Mouse (Mus musculus) mouse embryonic stem cell (cell line): Measurements from ENCODE around the gene Olfr140.

Source experiments
- in situ Hi-C, 2 experiments: fragments of 300-500 bp; cut with MboI; formaldehyde crosslinking; loops; 1 replicate in 1 of 2; 3 replicates in 1 of 2; pipeline ENCODE4 v1.14.3; 2019 to 2020; ENCODE audit warnings: low sequenced_read_pairs in 2 of 2, low pct_unique_long_range_greater_than_20kb in 1 of 2, mixed read lengths in 1 of 2; ENCODE audit not compliant: unreplicated experiment in 1 of 2

The Olfr140 gene

DNA sequence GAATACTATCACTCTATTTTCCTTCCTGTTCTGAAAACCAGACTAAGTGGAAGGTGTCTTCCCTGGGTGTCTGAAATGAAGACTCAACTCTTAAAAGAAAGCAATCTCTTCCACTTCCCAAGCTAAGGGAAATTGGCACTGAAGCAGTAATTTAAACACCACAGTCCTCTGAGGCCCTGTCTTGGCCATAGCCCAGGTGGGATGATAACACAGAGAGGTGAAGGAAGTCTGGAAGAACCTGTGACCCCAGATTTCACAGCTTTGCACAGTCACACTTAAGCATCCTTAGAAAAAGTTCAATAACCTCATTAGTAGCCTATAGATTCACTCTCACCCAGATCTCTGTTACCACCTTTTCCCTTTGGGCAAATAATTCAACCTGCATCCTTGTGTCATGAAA is at the start of gene Olfr140:
TSS of gene Olfr140 (minus strand) at position 101 of the 400 bp plus-strand sequence.
- in situ Hi-C loops = no loop called here

- in situ Hi-C loops = no loop called here
Observed at GRCm38 (mm10) chr2:90070065-90070464, 6.7 kb upstream of the Olfr140 start.

DNA sequence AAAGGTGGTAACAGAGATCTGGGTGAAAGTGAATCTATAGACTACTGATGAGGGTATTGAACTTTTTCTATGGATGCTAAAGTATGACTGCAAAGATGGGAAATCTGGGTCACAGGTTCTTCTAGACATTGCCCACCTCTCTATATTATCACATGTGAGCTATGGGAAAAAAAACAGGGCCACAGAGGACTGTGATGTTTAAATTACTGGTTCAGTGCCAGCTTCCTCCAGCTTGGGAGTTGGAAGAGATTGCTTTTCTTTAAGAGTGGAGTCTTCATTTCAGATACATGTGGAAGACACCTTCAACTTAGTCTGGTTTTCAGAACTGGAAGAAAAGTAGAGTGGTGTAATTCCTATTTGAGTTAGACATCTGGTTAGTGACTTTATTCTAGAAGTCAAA is 28.4 kb downstream of the Olfr140 start, which contains the start of gene Olfr1265:
TSS of gene Olfr1265 (plus strand) at position 301 of the 400 bp plus-strand sequence.
- in situ Hi-C loops = no loop called here

DNA sequence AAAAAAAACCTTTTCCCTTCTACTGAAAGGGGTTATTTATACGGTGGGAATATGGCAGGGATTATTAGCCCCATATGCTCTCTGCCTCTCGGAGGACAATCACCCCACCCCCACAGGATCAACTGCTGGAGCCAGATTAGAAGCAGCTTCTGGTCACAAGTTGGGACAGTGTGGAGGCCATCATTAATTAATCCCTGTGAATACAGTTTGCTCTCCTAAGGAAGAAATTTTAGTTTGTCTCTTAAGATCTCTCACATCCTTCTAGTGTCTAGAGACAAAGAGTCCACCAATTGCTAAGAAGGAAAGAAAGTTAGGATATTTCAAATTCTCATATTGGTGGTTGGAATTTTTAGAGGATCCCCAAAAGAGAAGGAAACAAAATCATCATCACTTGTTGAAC is 37.9 kb downstream of the Olfr140 start, which contains the start of gene Olfr1264:
TSS of gene Olfr1264 (minus strand) at position 101 of the 400 bp plus-strand sequence.
- in situ Hi-C loops = no loop called here

DNA sequence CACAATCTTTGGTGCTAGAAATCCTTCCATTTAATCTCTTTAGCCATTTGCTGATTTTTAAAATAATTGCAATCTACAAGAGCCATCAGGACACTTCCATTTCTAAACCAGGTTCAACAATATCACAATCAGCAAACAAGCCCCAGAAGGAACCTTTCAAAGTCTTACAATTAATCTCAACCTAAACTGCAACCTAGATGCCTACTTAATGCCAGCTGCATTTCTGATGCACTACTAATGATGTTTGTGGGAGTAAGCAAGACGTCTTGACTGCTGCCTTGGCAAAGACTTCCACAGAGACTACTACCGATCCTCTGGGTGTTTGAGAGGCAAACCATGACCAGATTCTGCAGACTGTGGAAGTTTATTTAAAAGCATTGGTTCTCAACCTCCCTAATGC is 51.6 kb downstream of the Olfr140 start, which contains the start of gene Olfr1263:
TSS of gene Olfr1263 (plus strand) at position 301 of the 400 bp plus-strand sequence.
- in situ Hi-C loops = no loop called here

DNA sequence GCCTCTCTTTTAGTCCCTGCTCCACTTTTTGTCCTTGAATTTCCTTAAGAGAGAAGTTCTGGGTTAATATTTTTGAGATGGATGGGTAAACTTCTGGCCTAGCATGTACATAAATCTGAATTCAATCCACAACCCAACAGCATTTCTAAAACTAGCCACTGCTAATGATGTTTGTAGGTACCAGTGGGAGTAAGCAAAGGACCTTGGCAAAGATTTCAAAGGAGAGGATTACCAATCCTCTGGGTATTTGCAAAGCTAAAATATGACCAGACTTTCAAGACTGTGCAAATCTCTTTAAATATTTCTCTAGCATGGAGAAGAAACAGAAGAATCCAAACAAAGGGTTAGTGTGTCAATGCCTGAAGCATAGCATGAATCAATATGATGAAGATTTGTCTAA is 63.5 kb downstream of the Olfr140 start, which contains the start of gene Olfr1262:
TSS of gene Olfr1262 (plus strand) at position 301 of the 400 bp plus-strand sequence.
- in situ Hi-C loops = no loop called here
